Mouse (Mus musculus) heart, embryonic 14.5 days (tissue): ENCODE data around the gene Terf2. TPM values are rescaled to one million over a fixed set of nuclear protein-coding genes. Genes with fewer than 3 reads are reported as not detected.

Experiments
- ATAC-seq: fragments of 200-750 bp; cut with Nextera tagmentation; 2 replicates; pipeline ENCODE4 v1.8.0; 2017; ENCODE audit warnings: low read depth, moderate TSS enrichment; ENCODE audit not compliant: insufficient number of reproducible peaks, insufficient read depth, low FRiP score
- H3K27ac ChIP-seq, 2 experiments: fragments of 200-500 bp in 1 of 2; fragments of 300-500 bp in 1 of 2; sonication (generic) in 1 of 2; replicated peaks in 1 of 2; 2 replicates each; pipeline ENCODE4 v1.5.1; 2012 to 2014; ENCODE audit warnings: low read depth in 2 of 2, low read length in 2 of 2, control low read depth in 1 of 2, mild to moderate bottlenecking in 1 of 2, mixed read lengths in 1 of 2; ENCODE audit not compliant: control insufficient read depth in 1 of 2, insufficient read depth in 1 of 2
- H3K27me3 ChIP-seq: fragments of 300-500 bp; sonication (generic); 2 replicates; pipeline ENCODE4 v1.6.1; 2014; ENCODE audit warnings: mild to moderate bottlenecking, low read length, control low read depth; ENCODE audit not compliant: control insufficient read depth, insufficient read depth
- H3K36me3 ChIP-seq: fragments of 300-500 bp; sonication (generic); 2 replicates; pipeline ENCODE4 v1.6.1; 2014; ENCODE audit warnings: mild to moderate bottlenecking, control low read depth, low read length, mixed read lengths; ENCODE audit not compliant: control insufficient read depth, insufficient read depth
- H3K4me1 ChIP-seq, 2 experiments: fragments of 200-500 bp in 1 of 2; fragments of 300-500 bp in 1 of 2; sonication (generic) in 1 of 2; 2 replicates each; pipeline ENCODE4 v1.6.1; 2012 to 2014; ENCODE audit warnings: low read length in 2 of 2, control low read depth in 1 of 2, mixed read lengths in 1 of 2; ENCODE audit not compliant: control insufficient read depth in 2 of 2, insufficient read depth in 2 of 2
- H3K4me2 ChIP-seq: fragments of 300-500 bp; sonication (generic); 2 replicates; pipeline ENCODE4 v1.6.1; 2014; ENCODE audit warnings: mild to moderate bottlenecking, low read length
- H3K4me3 ChIP-seq, 2 experiments: fragments of 200-500 bp in 1 of 2; fragments of 300-500 bp in 1 of 2; sonication (generic) in 1 of 2; 2 replicates each; pipeline ENCODE4 v1.5.1; 2012 to 2014; ENCODE audit warnings: low read length in 2 of 2, mild to moderate bottlenecking in 2 of 2, control low read depth in 1 of 2, low read depth in 1 of 2, moderate library complexity in 1 of 2; ENCODE audit not compliant: control insufficient read depth in 1 of 2, insufficient read depth in 1 of 2
- H3K9ac ChIP-seq: fragments of 300-500 bp; sonication (generic); 2 replicates; pipeline ENCODE4 v1.6.1; 2014; ENCODE audit warnings: mild to moderate bottlenecking, low read length
- H3K9me3 ChIP-seq: fragments of 300-500 bp; sonication (generic); 2 replicates; pipeline ENCODE4 v1.6.1; 2016; ENCODE audit warnings: low read length, control low read depth; ENCODE audit not compliant: control insufficient read depth
- WGBS: fragments of 180-500 bp; shearing (Covaris S2); extraction: QIAGEN DNeasy Blood & Tissue Kit; methylation state at CpG from one replicate; pipeline ENCODE4 v1.1.7; 2014; 5-methylcytosine and 5-hydroxymethylcytosine counted together
- polyA plus RNA-seq: library from polyadenylated mRNA; unstranded; fragments of >200 nt; fragmentation: Nextera tagmentation; extraction: Ambion mirVana; gene quantifications from 2 replicates; pipeline ENCODE4 v1.2.1, GENCODE M21; 2014

Terf2 gene
- polyA plus RNA-seq, 1 experiment from 2014 or later, result 9.8 TPM

GRCm38 (mm10) chr8:107133881-107134280 lies 37.5 kb upstream of the Terf2 start:
- Histone ChIP-seq H3K4me2 (no peak overlapping the region), H3K27ac (peak overlapping the region; percentile 48 to 64), H3K9ac (0 out of 2 replicates have a peak overlapping the region, but pooled peaks have one; percentile 11)

GRCm38 (mm10) chr8:107132581-107133491 lies 36.5 kb upstream of the Terf2 start:
- 73% methylated on average over 24 of the region's 24 CpGs for WGBS
- Histone ChIP-seq H3K27ac (peak overlapping the region; percentile 10 to 33; a peak in 1 of 4 replicates), H3K4me2 (no peak overlapping the region), H3K36me3 (no peaks in the 10 kb centered on the region), H3K27me3 (no peaks in the 10 kb centered on the region), H3K9ac (no peak overlapping the region), H3K4me3 (no peak overlapping the region), H3K4me1 (peaks cover 31 to 43% of the 10 kb centered on the region in 2 experiments), H3K9me3 (no peaks in the 10 kb centered on the region)
- no peak for ATAC-seq

More at GRCm38 (mm10) chr8:107133881-107134280, 37.5 kb upstream of the Terf2 start:
- Histone ChIP-seq H3K36me3 (no peaks in the 10 kb centered on the region), H3K4me1 (peaks cover 28 to 39% of the 10 kb centered on the region in 2 experiments), H3K9me3 (no peaks in the 10 kb centered on the region), H3K27me3 (no peaks in the 10 kb centered on the region), H3K4me3 (no peak overlapping the region)
- no peak for ATAC-seq
- WGBS, result 38% methylated on average over 6 of the region's 6 CpGs

GRCm38 (mm10) chr8:107130028-107130427 lies 33.7 kb upstream of the Terf2 start:
- H3K4me1 ChIP-seq, result peaks cover 27 to 36% of the 10 kb centered on the region in 2 experiments
- no peak overlapping the region for H3K4me3 ChIP-seq
- H3K9me3 ChIP-seq, result no peaks in the 10 kb centered on the region
- H3K4me2 ChIP-seq, result no peak overlapping the region
- no peak overlapping the region for H3K9ac ChIP-seq
- H3K36me3 ChIP-seq, result no peaks in the 10 kb centered on the region
- peak overlapping the region; percentile 86 to 93 for H3K27ac ChIP-seq
- WGBS, result 85% methylated on average over 6 of the region's 6 CpGs
- ATAC-seq, result no peak
- no peaks in the 10 kb centered on the region for H3K27me3 ChIP-seq

GRCm38 (mm10) chr8:107129171-107130025 lies 33.1 kb upstream of the Terf2 start:
- Histone ChIP-seq H3K27ac (peak overlapping the region; percentile 86 to 93), H3K9me3 (no peaks in the 10 kb centered on the region), H3K27me3 (no peaks in the 10 kb centered on the region), H3K4me3 (no peak overlapping the region), H3K4me1 (peaks cover 27 to 35% of the 10 kb centered on the region in 2 experiments), H3K36me3 (no peaks in the 10 kb centered on the region), H3K4me2 (peak overlapping the region; percentile 20; the same call in 1 of the 2 replicates), H3K9ac (0 out of 2 replicates have a peak overlapping the region, but pooled peaks have one; percentile 31)
- peak; percentile 44; the same call in 1 of the 2 replicates for ATAC-seq
- WGBS, result 35% methylated on average over 8 of the region's 8 CpGs

- H3K36me3 ChIP-seq, result no peaks in the 10 kb centered on the region
- no peak overlapping the region for H3K4me3 ChIP-seq
- no peak overlapping the region for H3K9ac ChIP-seq
- no peaks in the 10 kb centered on the region for H3K9me3 ChIP-seq
- no peak overlapping the region for H3K27ac ChIP-seq
- H3K4me1 ChIP-seq, result peaks cover 14 to 16% of the 10 kb centered on the region in 2 experiments
- H3K27me3 ChIP-seq, result no peaks in the 10 kb centered on the region
- no peak overlapping the region for H3K4me2 ChIP-seq
- WGBS, result 64% methylated on average over 8 of the region's 8 CpGs
- no peak for ATAC-seq
Observed at GRCm38 (mm10) chr8:107124343-107124742, 28.0 kb upstream of the Terf2 start.

GRCm38 (mm10) chr8:107123063-107123614 lies 26.8 kb upstream of the Terf2 start:
- H3K4me2 ChIP-seq, result no peak overlapping the region
- WGBS, result 28% methylated on average over 9 of the region's 9 CpGs
- ATAC-seq, result no peak
- no peaks in the 10 kb centered on the region for H3K27me3 ChIP-seq
- peaks cover 16 to 18% of the 10 kb centered on the region in 2 experiments for H3K4me1 ChIP-seq
- no peaks in the 10 kb centered on the region for H3K9me3 ChIP-seq
- no peak overlapping the region for H3K4me3 ChIP-seq
- no peak overlapping the region for H3K9ac ChIP-seq
- no peak overlapping the region for H3K27ac ChIP-seq
- no peaks in the 10 kb centered on the region for H3K36me3 ChIP-seq

- ATAC-seq, result no peak
- Histone ChIP-seq H3K4me2 (no peak overlapping the region), H3K9me3 (no peaks in the 10 kb centered on the region), H3K4me3 (no peak overlapping the region), H3K27ac (no peak overlapping the region), H3K36me3 (no peaks in the 10 kb centered on the region), H3K9ac (no peak overlapping the region), H3K27me3 (no peaks in the 10 kb centered on the region), H3K4me1 (peaks cover 16 to 19% of the 10 kb centered on the region in 2 experiments)
- WGBS, result 92% methylated on average over 7 of the region's 7 CpGs
Observed at GRCm38 (mm10) chr8:107121681-107122291, 25.4 kb upstream of the Terf2 start.
